Mouse (Mus musculus): Measurements from ENCODE around the gene Hmgn2. TPM values are rescaled to one million over a fixed set of nuclear protein-coding genes. Genes with fewer than 3 reads are reported as not detected.

Gene Hmgn2
- total and polyA plus RNA-seq, 3 experiments: 157 to 195 (median 161) TPM

DNA sequence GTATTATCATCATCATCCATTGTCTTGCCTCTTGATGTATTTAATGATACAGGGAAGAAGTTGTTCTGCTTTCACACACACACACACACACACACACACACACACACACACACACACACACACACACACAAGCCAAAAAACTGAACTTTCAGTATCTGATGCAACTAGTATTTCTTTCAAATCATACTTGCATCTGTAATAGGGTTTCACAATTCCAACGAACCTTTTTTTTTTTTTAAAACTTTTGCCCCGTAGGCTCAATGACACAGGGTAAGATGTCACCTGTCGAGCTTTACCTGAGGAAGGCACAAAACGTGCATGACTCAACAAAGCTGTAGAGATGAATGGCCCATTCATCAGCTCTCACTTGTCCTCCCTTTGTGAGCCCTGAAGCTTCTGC, 33.8 kb upstream of the Hmgn2 start:
- in situ Hi-C loops (cut with MboI; ENCODE audit: low pct_ligation_motif_present, low pct_unique_long_range_greater_than_20kb, low sequenced_read_pairs) (no loop called here), dilution Hi-C loops (cut with MboI; ENCODE audit: extremely low pct_ligation_motif_present, extremely low pct_unique_long_range_greater_than_20kb, low sequenced_read_pairs) (no loop called here)
- Histone ChIP-seq H3K27me3 (replicated peaks) (peaks cover 11% of the 10 kb centered on the region), H3K36me3 (replicated peaks in 1 of 2; ENCODE audit: control insufficient read depth in 1 of 2, insufficient read depth in 1 of 2, low read length in 1 of 2) (peaks cover 5 to 14% of the 10 kb centered on the region in 2 experiments), H3K79me2 (replicated peaks; ENCODE audit: control insufficient read depth, extremely low read depth, insufficient read depth, poor library complexity, severe bottlenecking) (peaks cover 14% of the 10 kb centered on the region), H3K4me3 (replicated peaks in 1 of 3; ENCODE audit: low read depth in 2 of 3, low read length in 2 of 3, poor library complexity in 1 of 3) (no peak overlapping the region), H3K9me3 (replicated peaks; ENCODE audit: low read length) (no peaks in the 10 kb centered on the region), H3K4me1 (ENCODE audit: control insufficient read depth in 1 of 2, insufficient read depth in 2 of 2) (peaks cover 0 to 22% of the 10 kb centered on the region in 2 experiments), H3K4me2 (ENCODE audit: insufficient read depth, low read depth, poor library complexity, severe bottlenecking) (no peak overlapping the region), H3K27ac (ENCODE audit: insufficient read depth, low read depth) (no peak overlapping the region), H3K9ac (ENCODE audit: insufficient read depth, low read depth) (no peak overlapping the region)
- TF ChIP-seq CHD1 (IDR thresholded peaks at IDR 0.05; ENCODE audit: low read depth, low read length) (no peak), POLR2A (IDR thresholded peaks at IDR 0.05; ENCODE audit: low read depth, low read length) (no peak), MXI1 (IDR thresholded peaks at IDR 0.05; ENCODE audit: low read depth, low read length) (no peak), EP300 (IDR thresholded peaks at IDR 0.05; ENCODE audit: low read length) (no peak), MAFK (IDR thresholded peaks at IDR 0.05; ENCODE audit: insufficient replicate concordance, low read length) (no peak), ZMIZ1 (IDR thresholded peaks at IDR 0.05; ENCODE audit: low read depth, low read length) (no peak), USF1 (IDR thresholded peaks at IDR 0.05; ENCODE audit: low read depth, low read length) (no peak), ZNF384 (IDR thresholded peaks at IDR 0.05; ENCODE audit: low read depth, low read length) (no peak), POLR2AphosphoS2 (IDR thresholded peaks at IDR 0.05; ENCODE audit: low read depth, low read length) (no peak), HCFC1 (IDR thresholded peaks at IDR 0.05; ENCODE audit: low read depth, low read length) (no peak), PAX5 (IDR thresholded peaks at IDR 0.05; ENCODE audit: low read length) (no peak), E2F4 (IDR thresholded peaks at IDR 0.05; ENCODE audit: insufficient replicate concordance, low read depth, low read length) (no peak), MEF2A (IDR thresholded peaks at IDR 0.05; ENCODE audit: borderline replicate concordance, low read depth, low read length) (no peak), MAX (IDR thresholded peaks at IDR 0.05; ENCODE audit: low read length) (no peak), NRF1 (IDR thresholded peaks at IDR 0.05; ENCODE audit: low read depth, low read length) (no peak), TBP (conservative IDR thresholded peaks at IDR 0.05; ENCODE audit: low read depth, low read length) (no peak), ELF1 (IDR thresholded peaks at IDR 0.05; ENCODE audit: low read depth, low read length) (no peak)
- DNase-seq (ENCODE audit: extremely low read depth): no peak

DNA sequence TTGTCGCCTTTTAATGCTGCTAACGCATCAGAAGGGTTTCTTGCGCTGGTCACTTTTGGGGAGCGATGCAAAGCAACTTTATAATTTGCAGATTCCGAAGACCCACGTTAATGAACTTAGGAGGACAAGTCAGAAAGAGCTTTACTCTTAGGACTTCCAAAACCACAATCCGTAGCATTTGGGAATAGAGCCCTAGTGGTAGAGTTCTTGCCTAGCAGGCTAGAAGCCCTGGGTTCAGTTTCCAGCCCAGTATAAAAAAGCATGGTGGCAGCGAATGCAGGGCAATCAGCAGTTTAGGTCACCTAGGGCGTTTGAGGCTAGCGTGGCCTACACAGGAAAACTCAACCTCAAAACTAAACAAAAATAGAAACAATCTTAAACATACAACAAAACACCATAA, 33.3 kb upstream of the Hmgn2 start:
- Histone ChIP-seq H3K9ac (ENCODE audit: insufficient read depth, low read depth) (no peak overlapping the region), H3K4me1 (ENCODE audit: control insufficient read depth in 1 of 2, insufficient read depth in 2 of 2) (peaks cover 0 to 22% of the 10 kb centered on the region in 2 experiments), H3K36me3 (replicated peaks in 1 of 2; ENCODE audit: control insufficient read depth in 1 of 2, insufficient read depth in 1 of 2, low read length in 1 of 2) (peaks cover 9 to 19% of the 10 kb centered on the region in 2 experiments), H3K4me2 (ENCODE audit: insufficient read depth, low read depth, poor library complexity, severe bottlenecking) (no peak overlapping the region), H3K79me2 (replicated peaks; ENCODE audit: control insufficient read depth, extremely low read depth, insufficient read depth, poor library complexity, severe bottlenecking) (peaks cover 14% of the 10 kb centered on the region), H3K27ac (ENCODE audit: insufficient read depth, low read depth) (no peak overlapping the region), H3K9me3 (replicated peaks; ENCODE audit: low read length) (no peaks in the 10 kb centered on the region), H3K4me3 (replicated peaks in 1 of 3; ENCODE audit: low read depth in 2 of 3, low read length in 2 of 3, poor library complexity in 1 of 3) (no peak overlapping the region), H3K27me3 (replicated peaks) (peaks cover 11% of the 10 kb centered on the region)
- dilution Hi-C loops (cut with MboI; ENCODE audit: extremely low pct_ligation_motif_present, extremely low pct_unique_long_range_greater_than_20kb, low sequenced_read_pairs): no loop called here
- no peak for TF ChIP-seq ZKSCAN1 (IDR thresholded peaks at IDR 0.05; ENCODE audit: borderline replicate concordance, low read depth, low read length)
- no peak for TF ChIP-seq CHD2 (IDR thresholded peaks at IDR 0.05; ENCODE audit: low read length)
- TF ChIP-seq ZMIZ1 (IDR thresholded peaks at IDR 0.05; ENCODE audit: low read depth, low read length): no peak
- DNase-seq (ENCODE audit: extremely low read depth): no peak
- in situ Hi-C loops (cut with MboI; ENCODE audit: low pct_ligation_motif_present, low pct_unique_long_range_greater_than_20kb, low sequenced_read_pairs): no loop called here
